Mouse (Mus musculus) MEL (cell line): ENCODE results near the gene Egr4. TPM values are rescaled to one million over a fixed set of nuclear protein-coding genes. Genes with fewer than 3 reads are reported as not detected.

ENCODE experiments used
- DNase-seq: peaks from one replicate; pipeline ENCODE4 v3.0.0; 2011; ENCODE audit warnings: low read depth, low spot score
- H3K27ac ChIP-seq: 2 replicates; pipeline ENCODE4 v1.5.1; 2012; ENCODE audit warnings: low read depth, mild to moderate bottlenecking, control low read depth, low read length, moderate library complexity; ENCODE audit not compliant: control insufficient read depth
- H3K27me3 ChIP-seq, 2 experiments: fragments of 150-350 bp in 1 of 2; sonication (generic) in 1 of 2; 2 replicates each; pipeline ENCODE4 v1.6.1; 2012; ENCODE audit warnings: low read length in 2 of 2, mild to moderate bottlenecking in 2 of 2, improper control_type of control experiment in 1 of 2, moderate library complexity in 1 of 2; ENCODE audit not compliant: insufficient read depth in 2 of 2, control insufficient read depth in 1 of 2
- H3K36me3 ChIP-seq, 2 experiments: 2 replicates each; pipeline ENCODE4 v1.6.1; 2012 to 2014; ENCODE audit warnings: low read length in 2 of 2, improper control_type of control experiment in 1 of 2, inconsistent platforms in 1 of 2, mild to moderate bottlenecking in 1 of 2; ENCODE audit not compliant: insufficient read depth in 2 of 2, control insufficient read depth in 1 of 2
- H3K4me1 ChIP-seq, 2 experiments: fragments of 150-350 bp in 1 of 2; sonication (generic) in 1 of 2; 2 replicates each; pipeline ENCODE4 v1.6.1; 2012; ENCODE audit warnings: low read length in 2 of 2, improper control_type of control experiment in 1 of 2, mild to moderate bottlenecking in 1 of 2; ENCODE audit not compliant: insufficient read depth in 2 of 2, control insufficient read depth in 1 of 2
- H3K4me3 ChIP-seq, 2 experiments: fragments of 150-350 bp in 1 of 2; sonication (generic) in 1 of 2; 2 replicates each; pipeline ENCODE4 v1.5.1; 2012; ENCODE audit warnings: low read depth in 2 of 2, low read length in 2 of 2, mild to moderate bottlenecking in 2 of 2, moderate library complexity in 2 of 2, control low read depth in 1 of 2, improper control_type of control experiment in 1 of 2; ENCODE audit not compliant: control insufficient read depth in 1 of 2, insufficient read depth in 1 of 2
- H3K79me2 ChIP-seq: 2 replicates; pipeline ENCODE4 v1.6.1; 2012; ENCODE audit warnings: mild to moderate bottlenecking, low read length, moderate library complexity; ENCODE audit not compliant: control insufficient read depth, poor library complexity, insufficient read depth
- H3K9ac ChIP-seq: 2 replicates; pipeline ENCODE4 v1.6.1; 2012; ENCODE audit warnings: low read depth, mild to moderate bottlenecking, control low read depth, low read length, moderate library complexity; ENCODE audit not compliant: control insufficient read depth, poor library complexity, severe bottlenecking
- H3K9me3 ChIP-seq: fragments of 150-350 bp; sonication (generic); replicated peaks from 2 replicates; pipeline ENCODE4 v1.6.1; 2012; ENCODE audit warnings: mild to moderate bottlenecking, low read length, improper control_type of control experiment, moderate library complexity; ENCODE audit not compliant: insufficient read depth
- CHD1 ChIP-seq: IDR thresholded peaks from 2 replicates; pipeline ENCODE4 v1.6.1; 2012; ENCODE audit warnings: low read depth, mild to moderate bottlenecking, inconsistent platforms, low read length, improper control_type of control experiment
- CHD2 ChIP-seq: IDR thresholded peaks from 2 replicates; pipeline ENCODE4 v1.6.1; 2011; ENCODE audit warnings: low read length, improper control_type of control experiment
- CTCF ChIP-seq, 3 experiments: IDR thresholded peaks in 2 of 3; conservative IDR thresholded peaks in 1 of 3; 2 replicates each; pipeline ENCODE4 v1.5.1; 2011 to 2012; ENCODE audit warnings: low read length in 3 of 3, low read depth in 2 of 3, mild to moderate bottlenecking in 2 of 3, improper control_type of control experiment in 1 of 3, inconsistent platforms in 1 of 3, mixed read lengths in 1 of 3, moderate library complexity in 1 of 3; ENCODE audit not compliant: control insufficient read depth in 1 of 3, insufficient read depth in 1 of 3, poor library complexity in 1 of 3, severe bottlenecking in 1 of 3
- ELF1 ChIP-seq: IDR thresholded peaks from 2 replicates; pipeline ENCODE4 v1.6.1; 2014; ENCODE audit warnings: low read depth, mild to moderate bottlenecking, inconsistent platforms, low read length, improper control_type of control experiment, moderate library complexity
- EP300 ChIP-seq, 2 experiments: IDR thresholded peaks; 2 replicates each; pipeline ENCODE4 v1.6.1; 2011; ENCODE audit warnings: improper control_type of control experiment in 2 of 2, low read length in 2 of 2, low read depth in 1 of 2, mild to moderate bottlenecking in 1 of 2
- JUND ChIP-seq: IDR thresholded peaks from 2 replicates; pipeline ENCODE4 v1.6.1; 2011; ENCODE audit warnings: low read depth, mild to moderate bottlenecking, improper control_type of control experiment, low read length
- KAT2A ChIP-seq: conservative IDR thresholded peaks from 2 replicates; pipeline ENCODE4 v1.6.1; 2012; ENCODE audit warnings: low read depth, low read length, improper control_type of control experiment, inconsistent platforms
- MAX ChIP-seq: IDR thresholded peaks from 2 replicates; pipeline ENCODE4 v1.6.1; 2011; ENCODE audit warnings: low read length, improper control_type of control experiment
- MEF2A ChIP-seq: IDR thresholded peaks from 2 replicates; pipeline ENCODE4 v1.6.1; 2014; ENCODE audit warnings: low read depth, mild to moderate bottlenecking, inconsistent platforms, low read length, improper control_type of control experiment; ENCODE audit not compliant: poor library complexity, insufficient replicate concordance, severe bottlenecking; ENCODE audit errors: extremely low read depth
- MYB ChIP-seq: IDR thresholded peaks from 2 replicates; pipeline ENCODE4 v1.6.1; 2011; ENCODE audit warnings: mild to moderate bottlenecking, low read depth, low read length, improper control_type of control experiment
- MYC ChIP-seq: IDR thresholded peaks from 2 replicates; pipeline ENCODE4 v1.6.1; 2011; ENCODE audit warnings: low read depth, mild to moderate bottlenecking, low read length, improper control_type of control experiment, moderate library complexity
- NELFE ChIP-seq: IDR thresholded peaks from 2 replicates; pipeline ENCODE4 v1.6.1; 2011; ENCODE audit warnings: low read depth, low read length, improper control_type of control experiment
- NRF1 ChIP-seq: IDR thresholded peaks from 2 replicates; pipeline ENCODE4 v1.6.1; 2014; ENCODE audit warnings: low read depth, mild to moderate bottlenecking, inconsistent platforms, low read length, improper control_type of control experiment, moderate library complexity; ENCODE audit not compliant: poor library complexity, insufficient read depth, severe bottlenecking
- POLR2A ChIP-seq, 2 experiments: IDR thresholded peaks; 2 replicates each; pipeline ENCODE4 v1.6.1; 2011 to 2012; ENCODE audit warnings: low read length in 2 of 2, mild to moderate bottlenecking in 2 of 2, control low read depth in 1 of 2, improper control_type of control experiment in 1 of 2, low read depth in 1 of 2, moderate library complexity in 1 of 2; ENCODE audit not compliant: control insufficient read depth in 1 of 2, insufficient read depth in 1 of 2, poor library complexity in 1 of 2
- POLR2AphosphoS2 ChIP-seq: IDR thresholded peaks from 2 replicates; pipeline ENCODE4 v1.6.1; 2011; ENCODE audit warnings: low read length, improper control_type of control experiment
- RAD21 ChIP-seq: IDR thresholded peaks from 2 replicates; pipeline ENCODE4 v1.6.1; 2011; ENCODE audit warnings: mild to moderate bottlenecking, low read depth, low read length, improper control_type of control experiment
- TAL1 ChIP-seq: IDR thresholded peaks from 2 replicates; pipeline ENCODE4 v1.6.1; 2012; ENCODE audit warnings: mild to moderate bottlenecking, inconsistent platforms, low read length, moderate library complexity, mixed read lengths
- TBP ChIP-seq: IDR thresholded peaks from 2 replicates; pipeline ENCODE4 v1.8.0; 2011; ENCODE audit warnings: low read depth, low read length, improper control_type of control experiment
- TCF12 ChIP-seq: IDR thresholded peaks from 2 replicates; pipeline ENCODE4 v1.6.1; 2014; ENCODE audit warnings: low read depth, mild to moderate bottlenecking, inconsistent platforms, low read length, improper control_type of control experiment, moderate library complexity
- UBTF ChIP-seq: IDR thresholded peaks from 2 replicates; pipeline ENCODE4 v1.6.1; 2012; ENCODE audit warnings: low read depth, mild to moderate bottlenecking, inconsistent platforms, low read length, improper control_type of control experiment, moderate library complexity, borderline replicate concordance; ENCODE audit not compliant: insufficient read depth
- USF1 ChIP-seq: IDR thresholded peaks from 2 replicates; pipeline ENCODE4 v1.6.1; 2014; ENCODE audit warnings: low read depth, mild to moderate bottlenecking, inconsistent platforms, low read length, improper control_type of control experiment, moderate library complexity
- USF2 ChIP-seq, 2 experiments: IDR thresholded peaks; 2 replicates each; pipeline ENCODE4 v1.6.1; 2011 to 2012; ENCODE audit warnings: improper control_type of control experiment in 2 of 2, low read length in 2 of 2, borderline replicate concordance in 1 of 2, inconsistent platforms in 1 of 2, low read depth in 1 of 2, mild to moderate bottlenecking in 1 of 2; ENCODE audit not compliant: insufficient read depth in 1 of 2
- ZKSCAN1 ChIP-seq: IDR thresholded peaks from 2 replicates; pipeline ENCODE4 v1.6.1; 2012; ENCODE audit warnings: low read depth, mild to moderate bottlenecking, inconsistent platforms, low read length, improper control_type of control experiment, moderate library complexity
- polyA plus RNA-seq, 2 experiments: library from polyadenylated mRNA; stranded (reverse) in 1 of 2; unstranded in 1 of 2; fragments of >175 nt in 1 of 2; fragments of >200 nt in 1 of 2; gene quantifications; 2 replicates each; pipeline versions ENCODE4 v1.2.1 to v1.2.4; 2012; ENCODE audit warnings: low replicate concordance in 2 of 2, low read depth in 1 of 2; ENCODE audit not compliant: insufficient read length in 2 of 2, insufficient read depth in 1 of 2, missing spikeins in 1 of 2
- total RNA-seq: library from RNA; depleted of rRNA; stranded (reverse); fragments of 300-350 nt; gene quantifications from 2 replicates; pipeline ENCODE4 v1.2.3, GENCODE M21; 2012; rRNA removed

The Egr4 gene
- not detected in 2 replicates for total RNA-seq
- polyA plus RNA-seq, result not detected

- H3K79me2 ChIP-seq, result no peaks in the 10 kb centered on the region
- H3K4me1 ChIP-seq, result no peaks in the 10 kb centered on the region
- no peaks in the 10 kb centered on the region for H3K36me3 ChIP-seq
- no peaks in the 10 kb centered on the region for H3K27me3 ChIP-seq
- H3K4me3 ChIP-seq, result no peak within 1 kb of the TSS
- DNase-seq, result no peak
- no peak for TF ChIP-seq CHD2
- TF ChIP-seq TAL1, result no peak
- no peak for TF ChIP-seq ELF1
- no peak for TF ChIP-seq JUND
- no peak for TF ChIP-seq MYB
- TF ChIP-seq CHD1, result no peak
- no peak for TF ChIP-seq POLR2AphosphoS2
- no peak for TF ChIP-seq MEF2A
- no peak for TF ChIP-seq ZKSCAN1
- TF ChIP-seq MAX, result no peak
- no peaks in the 10 kb centered on the region for H3K9me3 ChIP-seq
- H3K9ac ChIP-seq, result no peak within 1 kb of the TSS
- H3K27ac ChIP-seq, result no peak within 1 kb of the TSS
These were observed at the start of gene Egr4 for GRCm38 (mm10) chr6:85513531-85513910. Egr4 (minus strand) TSS chr6:85513589.

- no peak overlapping the region for H3K4me3 ChIP-seq
- H3K9me3 ChIP-seq, result no peaks in the 10 kb centered on the region
- H3K27ac ChIP-seq, result no peak overlapping the region
- TF ChIP-seq USF2 (IDR thresholded peaks at IDR 0.05; ENCODE audit: borderline replicate concordance in 1 of 2, insufficient read depth in 1 of 2, low read depth in 1 of 2, low read length in 2 of 2) (no peak), POLR2A (IDR thresholded peaks at IDR 0.05; ENCODE audit: control insufficient read depth in 1 of 2, insufficient read depth in 1 of 2, low read depth in 1 of 2, low read length in 2 of 2, poor library complexity in 1 of 2) (no peak), NRF1 (no peak), EP300 (IDR thresholded peaks at IDR 0.05; ENCODE audit: low read depth in 1 of 2, low read length in 2 of 2) (no peak), USF1 (no peak), MYC (no peak), TBP (no peak), UBTF (no peak), CTCF (IDR thresholded peaks at IDR 0.05 in 2 of 3, conservative IDR thresholded peaks at IDR 0.05 in 1 of 3; ENCODE audit: control insufficient read depth in 1 of 3, insufficient read depth in 1 of 3, low read depth in 2 of 3, low read length in 3 of 3, poor library complexity in 1 of 3, severe bottlenecking in 1 of 3) (peak; percentile 30 to 42 (median 37)), RAD21 (peak; percentile 8), KAT2A (no peak), NELFE (no peak), TCF12 (no peak)
- TF ChIP-seq, all 39 proteins: peak for 2
- no peak overlapping the region for H3K9ac ChIP-seq
- H3K27me3 ChIP-seq, result peaks cover 2 to 8% of the 10 kb centered on the region in 2 experiments; a peak in 3 of 4 replicates
- DNase-seq, result no peak
- H3K79me2 ChIP-seq, result no peaks in the 10 kb centered on the region
- H3K4me1 ChIP-seq, result no peaks in the 10 kb centered on the region
- H3K36me3 ChIP-seq, result no peaks in the 10 kb centered on the region
These were observed 49.0 kb upstream of the Egr4 start for GRCm38 (mm10) chr6:85562374-85562773.
